Mouse (Mus musculus): ENCODE results near the gene Gtf2ird1.

DNA sequence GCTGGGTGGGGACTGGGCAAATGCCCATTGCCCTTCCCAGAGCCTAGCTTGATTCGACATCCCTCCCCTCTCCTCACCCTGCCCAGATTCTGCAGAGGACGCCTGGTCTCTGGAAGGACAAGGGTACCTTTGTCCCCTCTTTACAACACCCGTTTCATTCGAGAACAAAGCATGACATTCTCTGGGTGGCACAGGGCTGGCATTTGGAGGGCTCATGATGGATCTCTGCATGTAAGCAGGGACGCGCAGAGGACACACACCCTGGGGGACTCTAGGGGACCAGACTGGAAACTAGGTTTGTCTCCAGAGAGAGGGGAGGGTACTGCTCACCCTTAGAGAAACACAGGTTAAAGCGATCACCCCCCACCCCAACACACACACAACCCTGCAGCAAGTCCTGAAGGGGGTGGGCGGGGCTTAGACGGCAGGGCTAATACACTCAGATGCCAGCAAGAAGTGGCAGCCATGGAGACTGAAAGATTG lies 49.3 kb upstream of the Gtf2ird1 start:
- TF ChIP-seq CTCF (conservative IDR thresholded peaks at IDR 0.05; ENCODE audit: insufficient read depth, insufficient read length, low read depth, low read length) (no peak), POLR2A (IDR thresholded peaks at IDR 0.05; ENCODE audit: low read depth, low read length) (no peak)
